Mouse (Mus musculus) hindbrain, embryonic 12.5 days (tissue): ENCODE results near the gene Olfr288. TPM values are rescaled to one million over a fixed set of nuclear protein-coding genes. Genes with fewer than 3 reads are reported as not detected.

Experiments
- ATAC-seq: fragments of 200-750 bp; cut with Nextera tagmentation; 2 replicates; pipeline ENCODE4 v1.8.0; 2017; ENCODE audit warnings: moderate TSS enrichment; ENCODE audit not compliant: low FRiP score
- H3K27ac ChIP-seq: fragments of 300-500 bp; sonication (generic); 2 replicates; pipeline ENCODE4 v1.5.1; 2016; ENCODE audit warnings: mild to moderate bottlenecking
- H3K27me3 ChIP-seq: fragments of 300-500 bp; sonication (generic); 2 replicates; pipeline ENCODE4 v1.6.1; 2016; ENCODE audit warnings: mild to moderate bottlenecking
- H3K36me3 ChIP-seq: fragments of 300-500 bp; sonication (generic); 2 replicates; pipeline ENCODE4 v1.6.1; 2016; ENCODE audit warnings: mild to moderate bottlenecking
- H3K4me1 ChIP-seq: fragments of 300-500 bp; sonication (generic); 2 replicates; pipeline ENCODE4 v1.6.1; 2016
- H3K4me2 ChIP-seq: fragments of 300-500 bp; sonication (generic); replicated peaks from 2 replicates; pipeline ENCODE4 v1.6.1; 2016; ENCODE audit warnings: mild to moderate bottlenecking
- H3K4me3 ChIP-seq: fragments of 300-500 bp; sonication (generic); 2 replicates; pipeline ENCODE4 v1.5.1; 2016; ENCODE audit warnings: mild to moderate bottlenecking
- H3K9ac ChIP-seq: fragments of 300-500 bp; sonication (generic); 2 replicates; pipeline ENCODE4 v1.6.1; 2016; ENCODE audit warnings: mild to moderate bottlenecking, moderate library complexity
- H3K9me3 ChIP-seq: fragments of 300-500 bp; sonication (generic); replicated peaks from 2 replicates; pipeline ENCODE4 v1.6.1; 2016; ENCODE audit warnings: mild to moderate bottlenecking
- WGBS: fragments of 180-500 bp; shearing (Covaris S2); methylation state at CpG from one replicate; pipeline ENCODE4 v1.1.7; 2016; 5-methylcytosine and 5-hydroxymethylcytosine counted together
- polyA plus RNA-seq: library from polyadenylated mRNA; unstranded; fragments of >200 nt; fragmentation: Nextera tagmentation; extraction: Ambion mirVana; gene quantifications from 2 replicates; pipeline ENCODE4 v1.2.1, GENCODE M21; 2016

Gene Olfr288
- polyA plus RNA-seq, 1 experiment from 2014 or later: not detected

DNA sequence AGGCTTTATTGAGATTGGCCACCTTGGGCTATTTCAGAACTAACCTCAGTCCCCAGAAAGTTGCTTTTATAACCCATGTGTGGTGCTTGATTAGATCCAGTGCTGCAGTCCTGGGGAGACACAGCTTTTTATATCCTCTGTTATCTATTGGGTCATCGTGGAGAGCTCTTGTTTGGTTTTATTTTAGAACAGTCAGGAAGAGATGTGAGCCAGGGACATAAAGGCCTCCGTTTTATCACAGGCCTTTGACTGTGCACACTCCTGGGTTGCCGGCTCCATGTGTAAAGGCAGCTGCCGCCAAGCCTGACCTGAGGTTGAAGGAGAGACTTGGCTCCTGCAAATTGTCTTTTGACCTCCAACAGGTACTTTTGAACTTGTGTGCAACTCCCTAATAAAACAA lies 32.8 kb downstream of the Olfr288 start:
- ATAC-seq: no peak
- Histone ChIP-seq H3K9me3 (no peaks in the 10 kb centered on the region), H3K9ac (no peak overlapping the region), H3K4me1 (peaks cover 14% of the 10 kb centered on the region), H3K27me3 (0 out of 2 replicates have a peak, but pooled peaks cover 11% of the 10 kb centered on the region), H3K4me3 (no peak overlapping the region), H3K27ac (no peak overlapping the region), H3K36me3 (no peaks in the 10 kb centered on the region), H3K4me2 (no peak overlapping the region)
- 83% methylated on average over 4 of the region's 4 CpGs for WGBS

DNA sequence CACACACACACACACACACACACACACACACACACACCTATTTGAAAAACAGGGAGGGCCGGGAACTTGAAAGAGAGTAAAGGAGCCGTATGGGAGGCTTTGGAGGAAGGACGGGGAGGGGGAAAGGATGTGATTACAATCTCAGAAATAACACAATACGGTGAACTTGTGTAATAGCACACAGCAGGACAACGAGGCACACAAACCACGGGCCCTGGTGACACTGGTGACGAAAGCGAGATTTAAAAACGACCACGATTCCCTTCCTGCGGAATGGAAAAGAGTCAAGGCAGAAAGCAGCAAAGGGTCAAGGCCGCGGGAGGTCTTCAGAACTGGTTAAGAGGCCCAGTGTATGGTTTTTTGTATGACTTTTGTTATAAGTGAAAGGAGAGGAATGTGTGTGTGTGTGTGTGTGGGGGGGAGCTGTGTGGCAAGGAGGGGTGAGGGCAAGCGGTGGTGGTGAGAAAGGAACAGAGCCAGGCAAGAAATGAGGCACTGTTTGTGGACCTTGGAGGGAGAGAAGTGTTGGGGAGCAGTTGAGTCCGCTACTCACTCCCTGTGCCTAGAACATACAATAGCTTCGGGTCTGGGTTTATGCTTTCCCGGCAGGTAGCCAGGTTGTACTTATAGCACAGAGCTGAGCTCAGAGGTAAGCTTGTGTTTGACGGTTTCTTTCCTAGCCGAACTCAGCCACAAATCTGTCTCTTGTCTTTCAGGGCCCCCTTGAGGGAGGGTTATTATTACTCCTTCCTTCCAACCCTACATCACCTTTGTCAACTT lies 34.1 kb downstream of the Olfr288 start:
- H3K4me1 ChIP-seq: peaks cover 7% of the 10 kb centered on the region; the same call in 1 of the 2 replicates
- H3K27me3 ChIP-seq: 0 out of 2 replicates have a peak, but pooled peaks cover 11% of the 10 kb centered on the region
- ATAC-seq: no peak
- H3K9me3 ChIP-seq: no peaks in the 10 kb centered on the region
- H3K36me3 ChIP-seq: no peaks in the 10 kb centered on the region
- H3K4me2 ChIP-seq: no peak overlapping the region
- H3K27ac ChIP-seq: no peak overlapping the region
- H3K9ac ChIP-seq: no peak overlapping the region
- H3K4me3 ChIP-seq: no peak overlapping the region
- 49% methylated on average over 19 of the region's 19 CpGs for WGBS

DNA sequence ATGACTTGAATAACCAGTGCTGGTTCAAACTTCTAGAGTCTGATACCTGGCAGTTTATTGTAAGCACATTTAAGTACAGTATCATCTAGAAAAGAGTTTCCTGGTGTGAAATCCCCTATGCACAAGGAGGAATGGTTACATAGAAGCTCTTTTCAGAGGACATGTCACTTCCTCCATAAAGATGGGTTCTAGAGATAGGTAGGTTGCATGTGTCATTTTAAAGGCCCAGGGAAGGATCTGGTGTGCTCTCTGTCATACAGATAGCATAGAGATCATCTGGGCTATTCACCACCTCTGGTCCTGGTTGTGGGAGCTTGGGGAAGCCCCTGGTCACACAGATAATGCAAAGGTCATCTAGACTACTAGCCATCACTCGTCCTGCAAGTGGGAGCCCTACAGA lies 38.1 kb downstream of the Olfr288 start:
- H3K4me1 ChIP-seq: peaks cover 7% of the 10 kb centered on the region; the same call in 1 of the 2 replicates
- no peaks in the 10 kb centered on the region for H3K27me3 ChIP-seq
- H3K4me3 ChIP-seq: no peak overlapping the region
- H3K27ac ChIP-seq: no peak overlapping the region
- no peak overlapping the region for H3K4me2 ChIP-seq
- no peaks in the 10 kb centered on the region for H3K36me3 ChIP-seq
- H3K9me3 ChIP-seq: no peaks in the 10 kb centered on the region
- no peak overlapping the region for H3K9ac ChIP-seq
- 83% methylated on average over 1 of the region's 1 CpGs for WGBS
- ATAC-seq: no peak

DNA sequence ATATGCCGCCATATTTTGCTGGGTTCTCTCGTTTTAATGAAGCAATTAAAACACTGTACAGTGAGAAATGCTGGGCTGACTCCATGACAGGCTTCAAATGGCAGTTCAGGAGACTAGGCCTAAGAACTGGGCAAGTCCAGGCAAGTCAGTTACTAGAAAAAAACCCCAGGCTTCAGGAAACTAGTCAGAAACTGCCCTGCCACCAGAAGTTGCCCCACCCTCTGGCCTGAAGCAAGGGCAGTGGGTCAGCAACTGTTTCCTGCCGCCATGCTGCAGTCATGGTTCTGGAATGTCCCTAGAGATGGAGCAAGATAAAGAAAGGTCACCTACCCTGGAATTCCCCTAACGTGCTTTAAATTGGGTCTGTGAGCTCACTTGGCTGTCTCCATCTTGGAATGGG lies 39.4 kb downstream of the Olfr288 start:
- no peak overlapping the region for H3K4me3 ChIP-seq
- WGBS: 75% methylated on average over 4 of the region's 4 CpGs
- H3K36me3 ChIP-seq: no peaks in the 10 kb centered on the region
- H3K9me3 ChIP-seq: no peaks in the 10 kb centered on the region
- H3K27me3 ChIP-seq: no peaks in the 10 kb centered on the region
- H3K27ac ChIP-seq: no peak overlapping the region
- no peak for ATAC-seq
- H3K9ac ChIP-seq: no peak overlapping the region
- H3K4me2 ChIP-seq: no peak overlapping the region
- H3K4me1 ChIP-seq: peaks cover 6% of the 10 kb centered on the region; the same call in 1 of the 2 replicates

DNA sequence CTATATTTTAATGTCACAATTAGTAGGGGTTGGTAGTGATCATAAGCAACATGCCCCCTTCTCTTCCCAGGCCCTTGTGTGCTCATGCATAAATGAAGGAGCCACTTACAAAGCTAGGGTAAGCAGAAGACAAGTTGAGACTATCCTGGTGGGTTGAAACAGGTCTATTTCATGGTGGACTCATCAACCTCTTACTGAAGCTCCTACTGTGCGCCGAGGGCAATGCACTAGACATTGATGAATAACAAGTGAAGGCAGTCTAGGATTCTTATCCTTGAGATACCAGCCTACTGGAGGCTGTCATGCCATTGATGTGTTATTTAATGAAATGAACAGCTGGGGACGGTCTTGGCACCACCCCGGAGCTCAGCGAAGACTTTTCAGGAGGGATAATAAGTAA lies 40.1 kb downstream of the Olfr288 start:
- Histone ChIP-seq H3K4me1 (no peaks in the 10 kb centered on the region), H3K9me3 (no peaks in the 10 kb centered on the region), H3K27ac (no peak overlapping the region), H3K27me3 (no peaks in the 10 kb centered on the region), H3K36me3 (no peaks in the 10 kb centered on the region), H3K4me3 (no peak overlapping the region), H3K4me2 (no peak overlapping the region), H3K9ac (no peak overlapping the region)
- WGBS: 91% methylated on average over 5 of the region's 5 CpGs
- ATAC-seq: no peak

DNA sequence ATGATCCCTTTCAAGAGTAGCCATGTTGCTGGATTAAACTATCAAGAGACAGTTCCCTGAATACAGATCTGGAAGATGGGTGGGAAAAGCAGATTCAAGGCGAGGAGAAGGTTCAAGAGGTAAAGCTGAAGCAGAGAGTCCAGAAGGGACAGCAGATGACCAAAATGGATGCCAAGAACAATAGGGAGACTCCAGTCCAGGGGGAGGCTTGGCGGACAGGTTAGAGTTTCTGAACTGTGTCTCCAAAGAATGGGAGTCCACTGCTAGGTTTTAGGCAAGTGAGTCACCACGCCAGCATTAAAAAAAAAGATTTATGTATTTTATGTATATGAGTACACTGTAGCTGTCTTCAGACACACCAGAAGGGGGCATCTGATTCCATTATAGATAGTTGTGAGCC lies 40.7 kb downstream of the Olfr288 start:
- no peak overlapping the region for H3K4me2 ChIP-seq
- H3K27ac ChIP-seq: no peak overlapping the region
- ATAC-seq: no peak
- H3K4me1 ChIP-seq: no peaks in the 10 kb centered on the region
- 76% methylated on average over 3 of the region's 3 CpGs for WGBS
- H3K36me3 ChIP-seq: no peaks in the 10 kb centered on the region
- no peak overlapping the region for H3K9ac ChIP-seq
- H3K9me3 ChIP-seq: no peaks in the 10 kb centered on the region
- H3K27me3 ChIP-seq: no peaks in the 10 kb centered on the region
- H3K4me3 ChIP-seq: no peak overlapping the region

DNA sequence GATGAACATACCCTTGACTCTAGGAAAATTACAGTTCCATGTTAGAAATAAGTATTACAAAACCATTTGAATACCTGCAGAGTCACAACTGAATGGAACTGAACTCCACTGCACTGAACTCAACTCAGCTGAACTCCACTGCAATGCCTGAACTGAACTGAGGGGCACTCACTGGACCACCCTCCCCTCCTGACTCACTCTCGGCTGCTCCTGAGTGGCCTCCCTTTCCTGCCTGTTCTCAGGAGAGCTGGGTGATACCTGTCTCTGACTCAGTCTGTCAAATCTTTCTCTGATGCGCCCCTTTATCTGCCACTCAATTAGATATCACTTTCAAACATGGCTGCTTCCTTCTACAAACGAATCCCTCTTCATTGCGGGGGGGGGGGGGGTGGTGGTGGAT lies 41.2 kb downstream of the Olfr288 start:
- no peaks in the 10 kb centered on the region for H3K9me3 ChIP-seq
- no peaks in the 10 kb centered on the region for H3K27me3 ChIP-seq
- H3K27ac ChIP-seq: no peak overlapping the region
- no peak overlapping the region for H3K4me3 ChIP-seq
- 70% methylated on average over 4 of the region's 4 CpGs for WGBS
- H3K9ac ChIP-seq: no peak overlapping the region
- H3K4me2 ChIP-seq: no peak overlapping the region
- no peak for ATAC-seq
- H3K36me3 ChIP-seq: no peaks in the 10 kb centered on the region
- H3K4me1 ChIP-seq: no peaks in the 10 kb centered on the region

DNA sequence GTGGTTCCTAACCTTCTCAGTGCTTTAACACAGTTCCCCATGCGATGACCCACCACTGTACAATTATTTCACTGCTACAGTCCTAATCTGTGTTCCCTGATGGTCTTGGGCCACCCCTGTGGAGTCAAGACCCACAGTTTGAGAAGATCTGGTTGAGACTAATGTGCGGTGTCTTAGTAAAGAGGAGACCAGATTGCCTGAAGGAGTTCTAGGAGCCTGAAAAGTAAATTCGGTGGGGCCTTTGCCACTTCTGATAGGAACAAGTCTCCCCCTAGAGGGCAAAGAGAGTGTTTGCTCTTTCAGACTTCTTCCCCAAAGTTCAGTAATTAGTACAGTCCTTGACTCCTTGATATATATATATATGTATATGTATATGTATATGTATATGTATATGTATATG lies 41.7 kb downstream of the Olfr288 start:
- no peak for ATAC-seq
- WGBS: 31% methylated on average over 3 of the region's 3 CpGs
- no peak overlapping the region for H3K4me2 ChIP-seq

DNA sequence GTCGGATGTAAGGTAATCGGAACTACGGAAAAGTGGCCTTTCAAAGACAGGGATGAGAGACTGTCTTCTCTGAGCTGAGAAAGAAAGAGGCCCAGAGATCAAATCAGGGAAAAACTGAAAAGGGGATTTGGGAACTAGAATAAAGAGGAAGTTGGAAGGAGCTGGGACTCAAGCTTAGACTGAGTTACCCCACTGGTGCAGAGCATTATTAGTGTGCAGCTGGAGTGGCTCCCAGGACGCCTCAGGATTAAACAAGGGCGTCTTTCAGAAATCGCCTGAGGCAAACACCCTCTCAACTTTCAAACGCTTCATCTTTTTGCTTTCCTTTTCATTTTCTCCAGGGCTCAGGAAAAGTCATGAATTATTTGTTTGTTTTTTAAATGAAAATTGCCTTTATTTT lies 42.4 kb downstream of the Olfr288 start:
- no peaks in the 10 kb centered on the region for H3K4me1 ChIP-seq
- H3K27me3 ChIP-seq: no peaks in the 10 kb centered on the region
- no peak for ATAC-seq
- H3K4me3 ChIP-seq: no peak overlapping the region
- no peaks in the 10 kb centered on the region for H3K9me3 ChIP-seq
- no peak overlapping the region for H3K9ac ChIP-seq
- no peak overlapping the region for H3K4me2 ChIP-seq
- H3K27ac ChIP-seq: 0 out of 2 replicates have a peak overlapping the region, but pooled peaks have one; percentile 48
- no peaks in the 10 kb centered on the region for H3K36me3 ChIP-seq
- WGBS: 72% methylated on average over 7 of the region's 7 CpGs

More for the DNA sequence above, 41.7 kb downstream of the Olfr288 start:
- no peak overlapping the region for H3K4me3 ChIP-seq
- H3K9ac ChIP-seq: no peak overlapping the region
- H3K27ac ChIP-seq: no peak overlapping the region
- H3K9me3 ChIP-seq: no peaks in the 10 kb centered on the region
- no peaks in the 10 kb centered on the region for H3K36me3 ChIP-seq
- H3K27me3 ChIP-seq: no peaks in the 10 kb centered on the region
- H3K4me1 ChIP-seq: no peaks in the 10 kb centered on the region

DNA sequence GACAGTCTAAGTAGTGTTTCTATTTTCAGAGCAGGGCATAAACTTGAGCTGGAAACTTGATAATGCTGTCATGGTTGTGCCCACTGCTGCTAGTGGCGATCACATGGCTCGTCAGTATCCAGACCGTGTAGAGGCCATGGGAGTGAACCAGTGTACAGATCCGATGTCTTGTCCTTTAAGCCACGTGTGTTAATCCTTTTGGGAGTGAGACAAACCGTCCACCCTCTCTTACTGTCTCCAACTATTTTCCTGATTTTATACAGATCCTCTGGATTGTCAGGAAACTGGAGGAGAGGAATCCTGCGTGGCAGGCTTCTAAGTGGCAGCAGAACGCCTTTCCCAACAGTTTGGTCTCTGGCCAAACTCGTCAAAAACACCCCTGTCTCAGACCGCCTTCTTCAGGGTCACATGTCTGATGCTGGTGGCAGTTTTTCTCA lies 46.2 kb downstream of the Olfr288 start:
- ATAC-seq: no peak
- H3K27ac ChIP-seq: no peak overlapping the region
- no peak overlapping the region for H3K4me3 ChIP-seq
- H3K9me3 ChIP-seq: no peaks in the 10 kb centered on the region
- no peak overlapping the region for H3K9ac ChIP-seq
- H3K4me2 ChIP-seq: no peak overlapping the region
- H3K36me3 ChIP-seq: no peaks in the 10 kb centered on the region
- peaks cover 13% of the 10 kb centered on the region for H3K4me1 ChIP-seq
- H3K27me3 ChIP-seq: no peaks in the 10 kb centered on the region
- 79% methylated on average over 10 of the region's 10 CpGs for WGBS

DNA sequence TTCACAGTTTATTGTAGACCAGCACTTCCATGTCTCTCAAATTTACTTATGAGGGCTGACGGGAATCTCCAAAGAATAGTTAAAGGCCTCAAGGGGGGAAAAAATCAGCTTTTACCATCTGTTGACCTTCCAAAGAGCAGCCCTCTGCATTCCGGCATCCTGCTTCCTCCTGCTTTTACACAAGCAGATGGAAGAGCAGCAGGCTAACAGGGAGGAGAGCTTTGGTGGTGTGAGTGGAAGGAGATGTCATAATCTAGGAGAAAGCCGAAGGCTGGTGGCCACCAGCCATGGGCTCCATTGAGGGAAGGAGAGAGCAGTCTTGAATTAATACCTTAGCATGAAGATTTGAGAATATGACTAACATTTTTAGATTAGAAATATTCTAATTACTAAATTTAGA lies 47.0 kb downstream of the Olfr288 start:
- no peak for ATAC-seq
- H3K27ac ChIP-seq: no peak overlapping the region
- H3K36me3 ChIP-seq: no peaks in the 10 kb centered on the region
- 81% methylated on average over 3 of the region's 3 CpGs for WGBS
- no peak overlapping the region for H3K4me3 ChIP-seq
- no peaks in the 10 kb centered on the region for H3K9me3 ChIP-seq
- no peak overlapping the region for H3K9ac ChIP-seq
- H3K4me1 ChIP-seq: peaks cover 13% of the 10 kb centered on the region
- H3K4me2 ChIP-seq: no peak overlapping the region
- no peaks in the 10 kb centered on the region for H3K27me3 ChIP-seq

DNA sequence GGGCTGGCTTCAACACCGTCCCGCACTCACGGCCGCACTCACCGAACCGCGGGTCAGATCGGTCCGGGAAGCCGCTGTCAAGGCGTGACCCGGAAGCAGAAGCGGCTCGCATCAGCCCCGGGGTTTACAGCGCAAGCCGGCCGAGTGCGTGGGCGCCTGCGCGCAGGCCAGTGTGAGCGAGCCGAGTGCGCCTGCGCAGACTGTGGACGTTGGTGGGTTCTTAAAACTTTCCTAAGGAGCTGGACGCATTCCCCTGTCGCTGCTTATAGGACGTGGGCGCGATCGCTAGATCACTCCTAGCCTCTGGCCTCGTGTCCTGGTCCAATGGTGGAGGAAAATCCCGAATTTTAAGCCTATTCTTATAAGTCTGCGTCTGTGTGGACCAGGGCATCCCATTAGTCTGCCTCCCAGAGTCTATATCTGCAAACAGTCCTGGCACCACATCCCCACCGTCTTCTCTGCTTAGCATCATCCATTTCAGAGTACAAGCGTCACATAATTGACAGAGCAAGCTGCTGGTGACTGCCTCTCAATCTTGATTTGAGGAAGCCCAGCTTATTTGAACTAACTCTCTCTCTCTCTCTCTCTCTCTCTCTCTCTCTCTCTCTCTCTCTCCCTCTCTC lies 49.7 kb downstream of the Olfr288 start:
- Histone ChIP-seq H3K27me3 (no peaks in the 10 kb centered on the region), H3K36me3 (peaks cover 14% of the 10 kb centered on the region), H3K9me3 (no peaks in the 10 kb centered on the region), H3K4me3 (peak overlapping the region; percentile 97), H3K27ac (peak overlapping the region; percentile 80), H3K4me2 (peak overlapping the region; percentile 89), H3K4me1 (peaks cover 13% of the 10 kb centered on the region), H3K9ac (peak overlapping the region; percentile 98)
- ATAC-seq: peak; percentile 98
- WGBS: under 1% methylated on average over 38 of the region's 38 CpGs
